Comparison of ENCODE assay signal across 8 mouse cellular contexts in the genomic region with DNA sequence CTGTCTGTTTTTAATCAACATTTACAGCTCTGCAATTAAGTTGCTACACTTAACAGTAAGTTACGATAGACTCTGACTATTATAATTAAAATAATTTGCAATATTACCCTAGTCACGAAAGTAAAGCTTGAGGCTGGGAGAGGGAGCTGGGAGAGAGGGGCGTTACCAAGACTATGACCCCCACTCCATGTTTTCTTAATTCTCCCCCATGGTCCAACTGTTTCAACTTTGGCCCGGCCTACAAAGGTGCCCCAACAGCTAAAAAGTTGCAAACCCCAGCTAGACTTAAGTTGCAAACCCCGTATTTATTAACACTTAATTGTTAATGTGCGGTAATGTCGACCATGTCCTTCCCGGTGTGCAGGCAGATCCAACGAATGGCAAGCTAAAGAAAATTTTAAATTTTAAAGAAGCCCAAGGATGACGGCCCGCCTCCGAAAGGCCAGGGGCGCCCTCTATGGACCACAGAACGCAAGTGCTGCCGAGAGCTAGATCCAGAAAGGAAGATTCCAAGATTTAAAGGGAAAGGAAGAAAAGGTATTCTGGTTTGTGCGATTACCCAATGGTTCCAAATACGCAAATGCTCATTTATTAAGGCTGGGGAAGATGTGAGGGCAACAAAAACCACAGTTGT. TPM values are rescaled to one million over a fixed set of nuclear protein-coding genes. Genes with fewer than 3 reads are reported as not detected.
A peak's percentile ranks its signal among the peaks of the same experiment; 100 is the strongest.
DNase-seq lines count a peak whose midpoint lies in the region; TF ChIP-seq lines count a peak whose summit lies in the region.
"Had no signal": no experiment of that assay in that cellular context is flagged by ENCODE, and none has a peak within 500 bp of the region (broad histone marks: within the 10 kb centered on the region; RNA-seq: fewer than 3 reads in every experiment).

No protein-coding gene starts in this region.

- DNase-seq in layer of hippocampus, adult 11-12 months (ENCODE audit: low spot score): peak; percentile 59
- DNase-seq in layer of hippocampus, adult 9-11 months: no peak
- peak; percentile 34 for DNase-seq in MEL (ENCODE audit: low read depth, low spot score)
- DNase-seq in adrenal gland, postnatal 25 days: peak; percentile 58
- DNase-seq in gastrocnemius, adult 2 months: peak; percentile 74
- DNase-seq in left cerebral cortex, postnatal 4 days: peak; percentile 62
- peak; percentile 77 for DNase-seq in right cerebral cortex, postnatal 14 days

- peak; percentile 72 to 89 (median 83) for TF ChIP-seq CTCF in MEL (IDR thresholded peaks at IDR 0.05 in 2 of 3, conservative IDR thresholded peaks at IDR 0.05 in 1 of 3; ENCODE audit: control insufficient read depth in 1 of 3, insufficient read depth in 1 of 3, low read depth in 2 of 3, low read length in 3 of 3, poor library complexity in 1 of 3, severe bottlenecking in 1 of 3)
- TF ChIP-seq CTCF in gastrocnemius, adult 2 months (IDR thresholded peaks at IDR 0.05): peak; percentile 99

- no peak overlapping the region for H3K27ac ChIP-seq in MEL (ENCODE audit: control insufficient read depth, low read depth, low read length)
- peak overlapping the region; percentile 48; the same call in 1 of the 2 replicates for H3K27ac ChIP-seq in gastrocnemius, adult 2 months

- H3K4me1 ChIP-seq in MEL (ENCODE audit: control insufficient read depth in 1 of 2, insufficient read depth in 2 of 2, low read length in 2 of 2): no peaks in the 10 kb centered on the region

- no peak for TF ChIP-seq POLR2A in MEL (IDR thresholded peaks at IDR 0.05; ENCODE audit: control insufficient read depth in 1 of 2, insufficient read depth in 1 of 2, low read depth in 1 of 2, low read length in 2 of 2, poor library complexity in 1 of 2)

- intact Hi-C loops in gastrocnemius, adult 2 months (cut with DNase I): loop anchor here (5.0 to 10.0 kb wide), 2 partner anchors 167 to 224 kb away; no protein-coding TSS in a partner anchor
- intact Hi-C loops in left cerebral cortex, postnatal 4 days (cut with DNase I): loop anchor here (5.0 kb wide), 2 partner anchors 219 to 379 kb away; no protein-coding TSS in a partner anchor

- no peak overlapping the region for H3K9ac ChIP-seq in MEL (ENCODE audit: control insufficient read depth, low read depth, low read length, poor library complexity, severe bottlenecking)

- peak; percentile 87 for TF ChIP-seq RAD21 in MEL (IDR thresholded peaks at IDR 0.05; ENCODE audit: low read depth, low read length)

- H3K9me3 ChIP-seq in MEL (replicated peaks; ENCODE audit: insufficient read depth, low read length): no peaks in the 10 kb centered on the region

- no peak for TF ChIP-seq EP300 in MEL (IDR thresholded peaks at IDR 0.05; ENCODE audit: low read depth in 1 of 2, low read length in 2 of 2)

- no peaks in the 10 kb centered on the region for H3K36me3 ChIP-seq in MEL (ENCODE audit: control insufficient read depth in 1 of 2, insufficient read depth in 2 of 2, low read length in 2 of 2)

- H3K4me3 ChIP-seq in MEL (ENCODE audit: control insufficient read depth in 1 of 2, insufficient read depth in 1 of 2, low read depth in 2 of 2, low read length in 2 of 2): no peak overlapping the region
- H3K4me3 ChIP-seq in gastrocnemius, adult 2 months: peak overlapping the region; percentile 22

- no peaks in the 10 kb centered on the region for H3K79me2 ChIP-seq in MEL (ENCODE audit: control insufficient read depth, insufficient read depth, low read length, poor library complexity)

- H3K27me3 ChIP-seq in MEL (ENCODE audit: control insufficient read depth in 1 of 2, insufficient read depth in 2 of 2, low read length in 2 of 2): no peaks in the 10 kb centered on the region; a peak in 2 of 4 replicates

TF ChIP-seq in MEL, 35 proteins besides CTCF, POLR2A, EP300 and RAD21:
- TF ChIP-seq ZC3H11A (IDR thresholded peaks at IDR 0.05; ENCODE audit: low read depth, low read length) (peak; percentile 63), MAX (IDR thresholded peaks at IDR 0.05; ENCODE audit: low read length) (no peak), SMC3 (IDR thresholded peaks at IDR 0.05; ENCODE audit: low read depth, low read length) (peak; percentile 79)
TF ChIP-seq in MEL: peak in this region for 2.

RNA-seq across cellular contexts. Expression of a gene that starts 5.4 kb away (rescaled TPM):
- 0.04 TPM in 1 of 2 replicates, not detected in the other for total RNA-seq in MEL (2012; rRNA removed)
- not detected for polyA plus RNA-seq in MEL (2012; ENCODE audit: insufficient read depth in 1 of 2, insufficient read length in 2 of 2, low read depth in 1 of 2, low replicate concordance in 2 of 2, missing spikeins in 1 of 2)
- total RNA-seq in adrenal gland, postnatal 25 days (2021): 4.8 and 5.6 TPM in 2 replicates
- total RNA-seq in gastrocnemius, adult 2 months (2021): 10 to 100 TPM; 22.2 to 46.4 TPM
- total RNA-seq in left cerebral cortex, postnatal 4 days (2021): 10 to 100 TPM in 1 of 2 experiments, 1 to 10 TPM in 1; 8.2 to 10.5 TPM
- total RNA-seq: neutrophil, adult 5-6 weeks had no signal
